Mouse (Mus musculus) cerebellum, adult 2 months (tissue): ENCODE measurements around the gene Wasf1. TPM values are rescaled to one million over a fixed set of nuclear protein-coding genes. Genes with fewer than 3 reads are reported as not detected.
A peak's percentile ranks its signal among the peaks of the same experiment; 100 is the strongest.

Source experiments
- DNase-seq, 2 experiments: peaks; one replicate each; pipeline ENCODE4 v3.0.0; 2021
- H3K27ac ChIP-seq: fragments of 200-500 bp; 2 replicates; pipeline ENCODE4 v1.5.1; 2012; ENCODE audit warnings: low read length, control low read depth, inconsistent platforms; ENCODE audit not compliant: insufficient read depth
- H3K27me3 ChIP-seq: fragments of 200-500 bp; 2 replicates; pipeline ENCODE4 v1.6.1; 2012; ENCODE audit warnings: inconsistent platforms, mild to moderate bottlenecking, low read length, moderate library complexity; ENCODE audit not compliant: control insufficient read depth, insufficient read depth
- H3K4me1 ChIP-seq: fragments of 200-500 bp; 2 replicates; pipeline ENCODE4 v1.6.1; 2011; ENCODE audit warnings: low read length; ENCODE audit not compliant: control insufficient read depth, insufficient read depth
- H3K4me3 ChIP-seq: fragments of 200-500 bp; replicated peaks from 2 replicates; pipeline ENCODE3; 2011; ENCODE audit warnings: mild to moderate bottlenecking, low read depth, low read length, control low read depth; ENCODE audit not compliant: insufficient read depth
- CTCF ChIP-seq: fragments of 200-500 bp; IDR thresholded peaks from 2 replicates; pipeline ENCODE4 v1.5.1; 2011; ENCODE audit warnings: low read depth, mild to moderate bottlenecking, control low read depth, low read length, moderate library complexity, borderline replicate concordance; ENCODE audit not compliant: insufficient read depth
- POLR2A ChIP-seq: fragments of 200-500 bp; IDR thresholded peaks from 2 replicates; pipeline ENCODE4 v1.6.1; 2011; ENCODE audit warnings: low read length, control low read depth, borderline replicate concordance; ENCODE audit not compliant: insufficient read depth
- WGBS: fragments of 180-500 bp; shearing (Covaris S2); methylation state at CpG from one replicate; pipeline ENCODE4 v1.1.7; 2018; 5-methylcytosine and 5-hydroxymethylcytosine counted together
- polyA plus RNA-seq: library from polyadenylated mRNA; depleted of rRNA; stranded (reverse); fragments of >200 nt; gene quantifications from 2 replicates; pipeline ENCODE4 v1.2.3, GENCODE M21; 2012

Gene Wasf1
- polyA plus RNA-seq, 1 experiment = 53.7 TPM

GRCm38 (mm10) chr10:40919464-40919863 lies 36.2 kb downstream of the Wasf1 start:
- Histone ChIP-seq H3K27ac (no peak overlapping the region), H3K27me3 (no peaks in the 10 kb centered on the region), H3K4me3 (no peak overlapping the region), H3K4me1 (peaks cover 8% of the 10 kb centered on the region)
- no peak for DNase-seq
- TF ChIP-seq CTCF = no peak
- TF ChIP-seq POLR2A = no peak
- 64% methylated on average over 6 of the region's 6 CpGs for WGBS

GRCm38 (mm10) chr10:40932995-40933394 lies 49.7 kb downstream of the Wasf1 start:
- TF ChIP-seq CTCF = no peak
- no peak for TF ChIP-seq POLR2A
- H3K4me3 ChIP-seq = no peak overlapping the region
- WGBS = 27% methylated on average over 8 of the region's 8 CpGs
- H3K27ac ChIP-seq = no peak overlapping the region
- H3K4me1 ChIP-seq = peaks cover 9% of the 10 kb centered on the region
- peak; percentile 40 to 68 for DNase-seq
- no peaks in the 10 kb centered on the region for H3K27me3 ChIP-seq

- WGBS = 72% methylated on average over 13 of the region's 13 CpGs
Observed at GRCm38 (mm10) chr10:40936160-40936726, 53.0 kb downstream of the Wasf1 start.

GRCm38 (mm10) chr10:40937569-40937968 lies 54.3 kb downstream of the Wasf1 start:
- no peak for DNase-seq
- Histone ChIP-seq H3K4me1 (peaks cover 3% of the 10 kb centered on the region; the same call in 1 of the 2 replicates), H3K27me3 (no peaks in the 10 kb centered on the region), H3K27ac (no peak overlapping the region), H3K4me3 (no peak overlapping the region)
- TF ChIP-seq CTCF = no peak
- TF ChIP-seq POLR2A = no peak
- WGBS = 74% methylated on average over 20 of the region's 20 CpGs

More at GRCm38 (mm10) chr10:40936160-40936726, 53.0 kb downstream of the Wasf1 start:
- H3K4me1 ChIP-seq = peaks cover 9% of the 10 kb centered on the region
- DNase-seq = no peak
- TF ChIP-seq POLR2A (no peak), CTCF (no peak)
- no peak overlapping the region for H3K27ac ChIP-seq
- H3K27me3 ChIP-seq = no peaks in the 10 kb centered on the region
- H3K4me3 ChIP-seq = no peak overlapping the region

- Histone ChIP-seq H3K27me3 (no peaks in the 10 kb centered on the region), H3K4me3 (no peak overlapping the region), H3K4me1 (no peaks in the 10 kb centered on the region), H3K27ac (no peak overlapping the region)
- DNase-seq = no peak
- WGBS = 62% methylated on average over 4 of the region's 4 CpGs
- no peak for TF ChIP-seq CTCF
- TF ChIP-seq POLR2A = no peak
Observed at GRCm38 (mm10) chr10:40942688-40943087, 59.4 kb downstream of the Wasf1 start.

GRCm38 (mm10) chr10:40950176-40950575 lies 66.9 kb downstream of the Wasf1 start:
- TF ChIP-seq POLR2A (no peak), CTCF (no peak)
- WGBS = 50% methylated on average over 3 of the region's 3 CpGs
- Histone ChIP-seq H3K4me1 (no peaks in the 10 kb centered on the region), H3K27me3 (no peaks in the 10 kb centered on the region), H3K27ac (no peak overlapping the region), H3K4me3 (no peak overlapping the region)
- DNase-seq = no peak

DNA sequence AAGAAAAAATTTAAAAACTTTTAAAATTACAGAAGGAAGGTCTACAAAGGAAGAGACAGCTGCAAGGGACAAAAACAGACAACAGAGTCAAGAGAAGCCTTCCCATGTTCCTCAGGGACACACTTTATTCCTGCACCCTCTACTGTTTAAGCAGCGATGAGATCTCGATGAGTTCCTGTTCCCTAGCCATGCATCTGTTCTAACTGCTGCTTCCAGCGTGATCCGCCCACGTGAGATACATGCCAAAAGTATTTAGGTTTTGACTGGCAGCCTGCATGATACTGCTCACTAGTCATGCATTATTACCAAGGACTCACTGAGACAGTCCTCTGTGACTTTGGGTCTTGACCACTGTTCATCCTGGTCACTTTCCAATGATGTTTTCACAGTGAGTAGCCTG lies 72.9 kb downstream of the Wasf1 start:
- no peak overlapping the region for H3K4me3 ChIP-seq

DNA sequence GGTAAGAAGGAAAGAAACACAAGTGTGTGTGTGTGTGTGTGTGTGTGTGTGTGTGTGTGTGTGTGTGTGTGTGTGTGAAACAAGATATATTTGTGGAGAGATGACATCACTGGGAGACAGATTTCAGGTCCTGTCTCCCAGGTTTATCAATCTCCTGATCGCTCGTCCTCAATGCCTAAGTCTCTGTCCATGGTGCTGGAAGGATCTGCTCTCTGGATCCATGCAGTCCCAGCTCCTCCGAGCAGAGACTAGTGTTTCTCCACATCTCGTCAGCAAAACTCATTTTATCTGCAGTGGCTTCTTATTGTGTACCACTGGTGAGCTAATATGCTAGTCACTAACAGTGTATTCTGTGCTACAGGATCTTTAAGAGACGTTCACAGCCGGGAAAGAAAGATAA lies 78.1 kb downstream of the Wasf1 start:
- WGBS = 75% methylated on average over 6 of the region's 6 CpGs

More for the DNA sequence above, 72.9 kb downstream of the Wasf1 start:
- Histone ChIP-seq H3K27me3 (no peaks in the 10 kb centered on the region), H3K27ac (no peak overlapping the region), H3K4me1 (no peaks in the 10 kb centered on the region)
- no peak for TF ChIP-seq POLR2A
- no peak for TF ChIP-seq CTCF
- 38% methylated on average over 5 of the region's 5 CpGs for WGBS
- DNase-seq = no peak

GRCm38 (mm10) chr10:40962008-40962407 lies 78.7 kb downstream of the Wasf1 start:
- Histone ChIP-seq H3K27ac (no peak overlapping the region), H3K27me3 (no peaks in the 10 kb centered on the region), H3K4me1 (no peaks in the 10 kb centered on the region), H3K4me3 (no peak overlapping the region)
- TF ChIP-seq CTCF = no peak
- no peak for TF ChIP-seq POLR2A
- no peak for DNase-seq
- WGBS = 74% methylated on average over 4 of the region's 4 CpGs

More for the DNA sequence above, 78.1 kb downstream of the Wasf1 start:
- TF ChIP-seq CTCF (no peak), POLR2A (no peak)
- Histone ChIP-seq H3K4me3 (no peak overlapping the region), H3K4me1 (no peaks in the 10 kb centered on the region), H3K27me3 (no peaks in the 10 kb centered on the region), H3K27ac (no peak overlapping the region)
- DNase-seq = no peak
